Mouse (Mus musculus): ENCODE measurements around the gene Olfr646. TPM values are rescaled to one million over a fixed set of nuclear protein-coding genes. Genes with fewer than 3 reads are reported as not detected.

Gene Olfr646
- not detected for polyA plus RNA-seq (2014; fragmentation: Illumina TruSeq; extraction: RNeasy Lipid Tissue Mini Kit (QIAGEN cat#74804); ENCODE audit: low read depth, low replicate concordance)

DNA sequence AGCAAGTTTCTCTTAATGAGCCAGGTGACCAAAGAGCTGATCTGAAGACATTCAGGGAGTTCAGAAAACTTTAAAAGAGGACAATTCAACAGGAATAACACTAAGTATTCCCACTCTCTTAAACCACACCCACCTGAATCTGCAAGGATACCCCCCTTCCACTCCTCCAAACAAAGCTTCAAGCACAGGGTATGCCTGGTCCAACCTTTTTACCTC is at the start of gene Olfr646:
Gene Olfr646 (plus strand): TSS at position 117 of the 216 bp plus-strand sequence.

GRCm38 (mm10) chr7:104061345-104061744 is 43.3 kb upstream of the Olfr646 start, which contains the start of gene 4930516K23Rik:
4930516K23Rik (minus strand) TSS chr7:104061445.

GRCm38 (mm10) chr7:104071769-104072168 is 32.9 kb upstream of the Olfr646 start, which contains the start of gene Olfr644:
Olfr644 (minus strand) TSS chr7:104071869.

GRCm38 (mm10) chr7:104085365-104085764 is 19.3 kb upstream of the Olfr646 start, which contains the start of gene Olfr645:
Olfr645 (minus strand) TSS chr7:104085465.

GRCm38 (mm10) chr7:104129726-104130125 is 25.1 kb downstream of the Olfr646 start, which contains the start of gene Ubqln5:
Ubqln5 (minus strand) TSS chr7:104129826.

DNA sequence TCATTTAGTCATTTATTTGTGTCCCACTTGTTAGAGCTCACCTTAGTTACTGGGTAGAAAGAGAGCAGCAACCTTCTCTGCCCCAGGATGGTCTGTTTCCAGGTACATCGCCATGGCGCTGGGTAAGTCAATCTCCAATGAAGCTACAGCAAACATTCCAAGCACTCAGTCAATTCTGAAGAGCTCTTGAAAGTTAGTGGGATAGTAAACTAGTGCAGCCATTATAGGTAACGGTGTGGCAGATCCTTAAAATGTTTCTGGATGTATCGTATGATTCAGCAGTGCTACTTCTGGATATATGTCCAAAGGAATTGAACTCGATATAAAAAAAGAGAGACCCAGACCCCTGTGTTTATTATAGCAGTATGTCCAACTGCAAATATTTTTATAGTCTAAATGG is 32.6 kb downstream of the Olfr646 start, which contains the start of gene Olfr643:
Gene Olfr643 (minus strand): TSS at position 101 of the 400 bp plus-strand sequence.

GRCm38 (mm10) chr7:104143179-104143578 is 38.5 kb downstream of the Olfr646 start, which contains the start of gene Ubqln3:
Ubqln3 (minus strand) TSS chr7:104143279.

GRCm38 (mm10) chr7:104150456-104150855 is 45.8 kb downstream of the Olfr646 start, which contains the start of gene Ubqlnl:
Ubqlnl (minus strand) TSS chr7:104150556.

Other genes starting within 250 kb of the Olfr646 start
- gene Olfr66, start 218.6 kb upstream of the Olfr646 start, polyA plus RNA-seq (2014; fragmentation: Illumina TruSeq; extraction: RNeasy Lipid Tissue Mini Kit (QIAGEN cat#74804); ENCODE audit: low read depth, low replicate concordance), result not detected
- not detected for gene Olfr64, start 210.4 kb upstream of the Olfr646 start, polyA plus RNA-seq (2014; fragmentation: Illumina TruSeq; extraction: RNeasy Lipid Tissue Mini Kit (QIAGEN cat#74804); ENCODE audit: low read depth, low replicate concordance)
- not detected for gene Olfr65, start 201.4 kb upstream of the Olfr646 start, polyA plus RNA-seq (2014; fragmentation: Illumina TruSeq; extraction: RNeasy Lipid Tissue Mini Kit (QIAGEN cat#74804); ENCODE audit: low read depth, low replicate concordance)
- gene Olfr631, start 176.0 kb upstream of the Olfr646 start, polyA plus RNA-seq (2014; fragmentation: Illumina TruSeq; extraction: RNeasy Lipid Tissue Mini Kit (QIAGEN cat#74804); ENCODE audit: low read depth, low replicate concordance), result not detected
- not detected for gene Olfr632, start 170.5 kb upstream of the Olfr646 start, polyA plus RNA-seq (2014; fragmentation: Illumina TruSeq; extraction: RNeasy Lipid Tissue Mini Kit (QIAGEN cat#74804); ENCODE audit: low read depth, low replicate concordance)
- gene Olfr633, start 160.4 kb upstream of the Olfr646 start, polyA plus RNA-seq (2014; fragmentation: Illumina TruSeq; extraction: RNeasy Lipid Tissue Mini Kit (QIAGEN cat#74804); ENCODE audit: low read depth, low replicate concordance), result not detected
- not detected for gene Olfr635, start 133.7 kb upstream of the Olfr646 start, polyA plus RNA-seq (2014; fragmentation: Illumina TruSeq; extraction: RNeasy Lipid Tissue Mini Kit (QIAGEN cat#74804); ENCODE audit: low read depth, low replicate concordance)
- not detected for gene Olfr638, start 106.1 kb upstream of the Olfr646 start, polyA plus RNA-seq (2014; fragmentation: Illumina TruSeq; extraction: RNeasy Lipid Tissue Mini Kit (QIAGEN cat#74804); ENCODE audit: low read depth, low replicate concordance)
- not detected for gene Olfr639, start 87.6 kb upstream of the Olfr646 start, polyA plus RNA-seq (2014; fragmentation: Illumina TruSeq; extraction: RNeasy Lipid Tissue Mini Kit (QIAGEN cat#74804); ENCODE audit: low read depth, low replicate concordance)
- not detected for gene Olfr640, start 79.3 kb upstream of the Olfr646 start, polyA plus RNA-seq (2014; fragmentation: Illumina TruSeq; extraction: RNeasy Lipid Tissue Mini Kit (QIAGEN cat#74804); ENCODE audit: low read depth, low replicate concordance)
- gene Olfr641, start 69.4 kb upstream of the Olfr646 start, polyA plus RNA-seq (2014; fragmentation: Illumina TruSeq; extraction: RNeasy Lipid Tissue Mini Kit (QIAGEN cat#74804); ENCODE audit: low read depth, low replicate concordance), result not detected
- gene Olfr642, start 52.2 kb upstream of the Olfr646 start, polyA plus RNA-seq (2014; fragmentation: Illumina TruSeq; extraction: RNeasy Lipid Tissue Mini Kit (QIAGEN cat#74804); ENCODE audit: low read depth, low replicate concordance), result not detected
- gene 4930516K23Rik, start 43.4 kb upstream of the Olfr646 start, polyA plus RNA-seq (2014; fragmentation: Illumina TruSeq; extraction: RNeasy Lipid Tissue Mini Kit (QIAGEN cat#74804); ENCODE audit: low read depth, low replicate concordance), result not detected
- gene Olfr644, start 33.0 kb upstream of the Olfr646 start, polyA plus RNA-seq (2014; fragmentation: Illumina TruSeq; extraction: RNeasy Lipid Tissue Mini Kit (QIAGEN cat#74804); ENCODE audit: low read depth, low replicate concordance), result not detected
- gene Olfr645, start 19.4 kb upstream of the Olfr646 start, polyA plus RNA-seq (2014; fragmentation: Illumina TruSeq; extraction: RNeasy Lipid Tissue Mini Kit (QIAGEN cat#74804); ENCODE audit: low read depth, low replicate concordance), result not detected
- not detected for gene Ubqln5, start 25.0 kb downstream of the Olfr646 start, polyA plus RNA-seq (2014; fragmentation: Illumina TruSeq; extraction: RNeasy Lipid Tissue Mini Kit (QIAGEN cat#74804); ENCODE audit: low read depth, low replicate concordance)
- gene Olfr643, start 32.5 kb downstream of the Olfr646 start, polyA plus RNA-seq (2014; fragmentation: Illumina TruSeq; extraction: RNeasy Lipid Tissue Mini Kit (QIAGEN cat#74804); ENCODE audit: low read depth, low replicate concordance), result not detected
- not detected for gene Ubqln3, start 38.4 kb downstream of the Olfr646 start, polyA plus RNA-seq (2014; fragmentation: Illumina TruSeq; extraction: RNeasy Lipid Tissue Mini Kit (QIAGEN cat#74804); ENCODE audit: low read depth, low replicate concordance)
- not detected for gene Ubqlnl, start 45.7 kb downstream of the Olfr646 start, polyA plus RNA-seq (2014; fragmentation: Illumina TruSeq; extraction: RNeasy Lipid Tissue Mini Kit (QIAGEN cat#74804); ENCODE audit: low read depth, low replicate concordance)
- not detected for gene Olfm5, start 60.0 kb downstream of the Olfr646 start, polyA plus RNA-seq (2014; fragmentation: Illumina TruSeq; extraction: RNeasy Lipid Tissue Mini Kit (QIAGEN cat#74804); ENCODE audit: low read depth, low replicate concordance)
- gene Olfr648, start 78.5 kb downstream of the Olfr646 start, polyA plus RNA-seq (2014; fragmentation: Illumina TruSeq; extraction: RNeasy Lipid Tissue Mini Kit (QIAGEN cat#74804); ENCODE audit: low read depth, low replicate concordance), result not detected
- not detected for gene Olfr649, start 91.1 kb downstream of the Olfr646 start, polyA plus RNA-seq (2014; fragmentation: Illumina TruSeq; extraction: RNeasy Lipid Tissue Mini Kit (QIAGEN cat#74804); ENCODE audit: low read depth, low replicate concordance)
- gene Trim6, start 113.9 kb downstream of the Olfr646 start, polyA plus RNA-seq (2014; fragmentation: Illumina TruSeq; extraction: RNeasy Lipid Tissue Mini Kit (QIAGEN cat#74804); ENCODE audit: low read depth, low replicate concordance), result 0.34 TPM
- gene Trim34a, start 139.6 kb downstream of the Olfr646 start, polyA plus RNA-seq (2014; fragmentation: Illumina TruSeq; extraction: RNeasy Lipid Tissue Mini Kit (QIAGEN cat#74804); ENCODE audit: low read depth, low replicate concordance), result 14.9 TPM
- gene Trim5, start 183.2 kb downstream of the Olfr646 start, polyA plus RNA-seq (2014; fragmentation: Illumina TruSeq; extraction: RNeasy Lipid Tissue Mini Kit (QIAGEN cat#74804); ENCODE audit: low read depth, low replicate concordance), result 3.6 TPM
- 16.4 TPM for gene Trim12a, start 210.6 kb downstream of the Olfr646 start, polyA plus RNA-seq (2014; fragmentation: Illumina TruSeq; extraction: RNeasy Lipid Tissue Mini Kit (QIAGEN cat#74804); ENCODE audit: low read depth, low replicate concordance)
- gene Trim34b, start 224.6 kb downstream of the Olfr646 start, polyA plus RNA-seq (2014; fragmentation: Illumina TruSeq; extraction: RNeasy Lipid Tissue Mini Kit (QIAGEN cat#74804); ENCODE audit: low read depth, low replicate concordance), result not detected
- gene Trim12c, start 248.5 kb downstream of the Olfr646 start, polyA plus RNA-seq (2014; fragmentation: Illumina TruSeq; extraction: RNeasy Lipid Tissue Mini Kit (QIAGEN cat#74804); ENCODE audit: low read depth, low replicate concordance), result 14.0 TPM

Data from liver, adult 10 weeks (tissue).